8 mouse cellular contexts compared by ENCODE assay signal in genomic region chr13:67484424-67484811, GRCm38 (mm10). TPM values are rescaled to one million over a fixed set of nuclear protein-coding genes. Genes with fewer than 3 reads are reported as not detected.
DNase-seq lines count a peak whose midpoint lies in the region; ATAC-seq lines count a peak whose summit lies in the region.

No protein-coding gene starts in this region.

- no peaks in the 10 kb centered on the region for H3K9me3 ChIP-seq in heart, embryonic 11.5 days (replicated peaks; ENCODE audit: control insufficient read depth, low read length)
- no peaks in the 10 kb centered on the region for H3K9me3 ChIP-seq in intestine, embryonic 15.5 days
- no peaks in the 10 kb centered on the region for H3K9me3 ChIP-seq in midbrain, embryonic 15.5 days

- H3K4me1 ChIP-seq in heart, embryonic 11.5 days (ENCODE audit: control insufficient read depth, insufficient read depth, low read length), result 0 out of 2 replicates have a peak, but pooled peaks cover 4% of the 10 kb centered on the region
- H3K4me1 ChIP-seq in intestine, embryonic 15.5 days (replicated peaks), result no peaks in the 10 kb centered on the region
- H3K4me1 ChIP-seq in midbrain, embryonic 15.5 days, result peaks cover 11% of the 10 kb centered on the region

- no peak overlapping the region for H3K27ac ChIP-seq in heart, embryonic 11.5 days (ENCODE audit: low read depth, low read length)
- no peak overlapping the region for H3K27ac ChIP-seq in intestine, embryonic 15.5 days
- peak overlapping the region; percentile 55; the same call in 1 of the 2 replicates for H3K27ac ChIP-seq in midbrain, embryonic 15.5 days

- 24% methylated on average over 8 of the region's 8 CpGs for WGBS in heart, embryonic 11.5 days (ENCODE audit: insufficient replicate concordance)
- WGBS in intestine, embryonic 15.5 days, result 36% methylated on average over 8 of the region's 8 CpGs
- 39% methylated on average over 8 of the region's 8 CpGs for WGBS in midbrain, embryonic 15.5 days

- H3K4me3 ChIP-seq in heart, embryonic 11.5 days (ENCODE audit: low read depth, low read length), result peak overlapping the region; percentile 71
- peak overlapping the region; percentile 61 for H3K4me3 ChIP-seq in intestine, embryonic 15.5 days (replicated peaks)
- H3K4me3 ChIP-seq in midbrain, embryonic 15.5 days, result peak overlapping the region; percentile 59

- intact Hi-C loops in heart, postnatal 25 days (cut with DNase I), result loop anchor here (2.0 kb wide), 1 partner anchor 32 kb away; no protein-coding TSS in a partner anchor

- H3K4me2 ChIP-seq in heart, embryonic 11.5 days, result peak overlapping the region; percentile 80
- peak overlapping the region; percentile 70 for H3K4me2 ChIP-seq in intestine, embryonic 15.5 days (replicated peaks)
- H3K4me2 ChIP-seq in midbrain, embryonic 15.5 days, result peak overlapping the region; percentile 61

- no peaks in the 10 kb centered on the region for H3K36me3 ChIP-seq in heart, embryonic 11.5 days (ENCODE audit: control insufficient read depth, insufficient read depth, low read length)
- H3K36me3 ChIP-seq in intestine, embryonic 15.5 days, result peaks cover 3% of the 10 kb centered on the region; the same call in 1 of the 2 replicates
- H3K36me3 ChIP-seq in midbrain, embryonic 15.5 days (replicated peaks), result peaks cover 11% of the 10 kb centered on the region; the same call in 1 of the 2 replicates

- no peak for DNase-seq in heart, postnatal 25 days (ENCODE audit: low spot score)
- peak; percentile 1 to 4 for DNase-seq in urinary bladder, postnatal 36 days (ENCODE audit: low spot score in 2 of 2)
- no peak for DNase-seq in urinary bladder, adult 18-20 months (ENCODE audit: low spot score in 2 of 2)
- no peak for DNase-seq in Muller cell, postnatal 12 days (ENCODE audit: inconsistent ontology term)
- DNase-seq in embryo, embryonic 11 days, result no peak

- no peaks in the 10 kb centered on the region for H3K27me3 ChIP-seq in heart, embryonic 11.5 days (ENCODE audit: control insufficient read depth, insufficient read depth, low read length)
- H3K27me3 ChIP-seq in intestine, embryonic 15.5 days (replicated peaks), result no peaks in the 10 kb centered on the region
- no peaks in the 10 kb centered on the region for H3K27me3 ChIP-seq in midbrain, embryonic 15.5 days (replicated peaks)

- ATAC-seq in heart, embryonic 11.5 days (replicated peaks; ENCODE audit: insufficient number of reproducible peaks, low FRiP score, low TSS enrichment), result peak; percentile 11; the same call in 1 of the 2 replicates
- peak; percentile 66 for ATAC-seq in intestine, embryonic 15.5 days
- ATAC-seq in midbrain, embryonic 15.5 days (replicated peaks), result peak; percentile 79

- peak overlapping the region; percentile 77 for H3K9ac ChIP-seq in heart, embryonic 11.5 days (ENCODE audit: low read depth, low read length)
- peak overlapping the region; percentile 56; the same call in 1 of the 2 replicates for H3K9ac ChIP-seq in intestine, embryonic 15.5 days
- H3K9ac ChIP-seq in midbrain, embryonic 15.5 days, result peak overlapping the region; percentile 46

RNA-seq across cellular contexts. Expression of gene Zfp874b, which starts 0.4 kb away (rescaled TPM):
- polyA plus RNA-seq in heart, embryonic 11.5 days (2014; fragmentation: Nextera tagmentation; extraction: Ambion mirVana), result 1.6 and 2.8 TPM in 2 replicates
- total RNA-seq in heart, postnatal 25 days (2021), result 10 to 100 TPM; 17.0 to 19.5 TPM
- 2.0 and 2.9 TPM in 2 replicates for polyA plus RNA-seq in intestine, embryonic 15.5 days (2015; fragmentation: Nextera tagmentation; extraction: Ambion mirVana)
- 2.3 and 3.0 TPM in 2 replicates for polyA plus RNA-seq in midbrain, embryonic 15.5 days (2015; fragmentation: Nextera tagmentation; extraction: Ambion mirVana)

RNA-seq across cellular contexts. Expression of gene Zfp58, which starts 15.9 kb away (rescaled TPM):
- 9.3 and 10.7 TPM in 2 replicates for polyA plus RNA-seq in heart, embryonic 11.5 days (2014; fragmentation: Nextera tagmentation; extraction: Ambion mirVana)
- 1 to 10 TPM; 3.8 to 4.6 TPM for total RNA-seq in heart, postnatal 25 days (2021)
- polyA plus RNA-seq in intestine, embryonic 15.5 days (2015; fragmentation: Nextera tagmentation; extraction: Ambion mirVana), result 10.6 and 12.4 TPM in 2 replicates
- 13.0 and 13.7 TPM in 2 replicates for polyA plus RNA-seq in midbrain, embryonic 15.5 days (2015; fragmentation: Nextera tagmentation; extraction: Ambion mirVana)

RNA-seq across cellular contexts. Expression of gene Zfp874a, which starts 33.0 kb away (rescaled TPM):
- polyA plus RNA-seq in heart, embryonic 11.5 days (2014; fragmentation: Nextera tagmentation; extraction: Ambion mirVana), result 6.2 and 6.4 TPM in 2 replicates
- 1 to 10 TPM; 7.1 to 7.8 TPM for total RNA-seq in heart, postnatal 25 days (2021)
- 6.7 and 8.2 TPM in 2 replicates for polyA plus RNA-seq in intestine, embryonic 15.5 days (2015; fragmentation: Nextera tagmentation; extraction: Ambion mirVana)
- 5.6 and 6.6 TPM in 2 replicates for polyA plus RNA-seq in midbrain, embryonic 15.5 days (2015; fragmentation: Nextera tagmentation; extraction: Ambion mirVana)

RNA-seq across cellular contexts. Expression of gene Gm26965, which starts 41.5 kb away (rescaled TPM):
- polyA plus RNA-seq in heart, embryonic 11.5 days (2014; fragmentation: Nextera tagmentation; extraction: Ambion mirVana), result not detected in 2 replicates
- total RNA-seq in heart, postnatal 25 days (2021), result not detected
- polyA plus RNA-seq in intestine, embryonic 15.5 days (2015; fragmentation: Nextera tagmentation; extraction: Ambion mirVana), result not detected in 2 replicates
- polyA plus RNA-seq in midbrain, embryonic 15.5 days (2015; fragmentation: Nextera tagmentation; extraction: Ambion mirVana), result not detected in 2 replicates

RNA-seq across cellular contexts. Expression of gene Zfp87, which starts 41.6 kb away (rescaled TPM):
- 17.4 and 19.6 TPM in 2 replicates for polyA plus RNA-seq in heart, embryonic 11.5 days (2014; fragmentation: Nextera tagmentation; extraction: Ambion mirVana)
- total RNA-seq in heart, postnatal 25 days (2021), result 10 to 100 TPM in 1 of 2 experiments, 1 to 10 TPM in 1; 5.9 to 11.1 TPM
- 18.1 and 19.3 TPM in 2 replicates for polyA plus RNA-seq in intestine, embryonic 15.5 days (2015; fragmentation: Nextera tagmentation; extraction: Ambion mirVana)
- 36.8 and 39.6 TPM in 2 replicates for polyA plus RNA-seq in midbrain, embryonic 15.5 days (2015; fragmentation: Nextera tagmentation; extraction: Ambion mirVana)

Comparison
In these comparisons a context has a peak if more than half of its experiments do, and no peak if none do; other contexts are left out.
1. DNase-seq: peak in urinary bladder, postnatal 36 days (2 of 2); none in heart, postnatal 25 days (single experiment), urinary bladder, adult 18-20 months (0 of 2), Muller cell, postnatal 12 days (single experiment) and embryo, embryonic 11 days (single experiment).
2. ATAC-seq: peak in every context shown above with its lines; median percentile 79 in midbrain, embryonic 15.5 days; 66 in intestine, embryonic 15.5 days; 11 in heart, embryonic 11.5 days.
3. Peak in every context shown above with its lines, with median percentiles within 50 percentile points of each other: H3K4me2 ChIP-seq, H3K4me3 ChIP-seq and H3K9ac ChIP-seq.